Mouse (Mus musculus) cortical plate, adult 2 months (tissue): ENCODE results near the gene Ivns1abp. TPM values are rescaled to one million over a fixed set of nuclear protein-coding genes. Genes with fewer than 3 reads are reported as not detected.
"Not testable (repeated sequence)": the region's sequence is repeated elsewhere in the genome, so short reads cannot be mapped to it uniquely, and the experiment has no call there.

Source experiments
- H3K27ac ChIP-seq: fragments of 200-500 bp; 2 replicates; pipeline ENCODE4 v1.5.1; 2012; ENCODE audit warnings: low read length, control low read depth, inconsistent platforms; ENCODE audit not compliant: insufficient read depth
- H3K4me1 ChIP-seq: fragments of 200-500 bp; 2 replicates; pipeline ENCODE4 v1.6.1; 2011; ENCODE audit warnings: low read length; ENCODE audit not compliant: control insufficient read depth, insufficient read depth
- H3K4me3 ChIP-seq: fragments of 200-500 bp; 2 replicates; pipeline ENCODE4 v1.5.1; 2011; ENCODE audit warnings: mild to moderate bottlenecking, low read length, control low read depth; ENCODE audit not compliant: insufficient read depth
- CTCF ChIP-seq: fragments of 200-500 bp; IDR thresholded peaks from 2 replicates; pipeline ENCODE4 v1.5.1; 2011; ENCODE audit warnings: mild to moderate bottlenecking, control low read depth, low read length; ENCODE audit not compliant: insufficient read depth; ENCODE audit errors: extremely low read depth
- POLR2A ChIP-seq: fragments of 200-500 bp; IDR thresholded peaks from 2 replicates; pipeline ENCODE4 v1.6.1; 2011; ENCODE audit warnings: mild to moderate bottlenecking, low read length, control low read depth; ENCODE audit not compliant: insufficient read depth; ENCODE audit errors: extremely low read depth
- polyA plus RNA-seq: library from polyadenylated mRNA; depleted of rRNA; stranded (reverse); fragments of >200 nt; gene quantifications from 2 replicates; pipeline ENCODE4 v1.2.3, GENCODE M21; 2012; rRNA removed

Ivns1abp gene
- polyA plus RNA-seq = 124 and 131 TPM in 2 replicates

GRCm38 (mm10) chr1:151344283-151345108 lies at the start of gene Ivns1abp:
TSS of gene Ivns1abp (plus strand) at chr1:151344477.
- Histone ChIP-seq H3K4me1 (peaks cover 3% of the 10 kb centered on the region; the same call in 1 of the 2 replicates), H3K27ac (peak within 1 kb of the TSS; percentile 79), H3K4me3 (peak within 1 kb of the TSS; percentile 71)
- TF ChIP-seq POLR2A = peak; percentile 71
- no peak for TF ChIP-seq CTCF

DNA sequence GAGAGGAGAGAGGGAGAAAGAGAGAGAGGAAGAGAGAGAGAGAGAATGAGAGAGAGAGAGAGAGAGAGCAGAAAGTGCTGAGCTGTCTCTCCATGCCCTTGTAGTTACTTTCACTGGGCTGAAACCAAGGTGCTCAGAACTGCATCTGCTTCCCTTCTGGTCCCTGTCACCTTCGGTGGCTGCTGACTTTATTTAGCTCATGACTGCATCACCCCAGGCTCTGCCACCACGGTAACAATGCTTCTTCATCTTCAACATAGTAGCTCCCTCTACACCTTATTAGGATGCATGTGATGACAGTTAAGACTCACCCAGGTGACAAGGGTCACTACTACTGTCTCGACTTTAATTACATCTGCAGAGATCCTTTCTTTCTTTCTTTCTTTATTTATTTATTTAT lies 48.8 kb upstream of the Ivns1abp start:
- Histone ChIP-seq H3K4me3 (no peak overlapping the region), H3K27ac (no peak overlapping the region), H3K4me1 (no peaks in the 10 kb centered on the region)
- TF ChIP-seq POLR2A (no peak), CTCF (no peak)

DNA sequence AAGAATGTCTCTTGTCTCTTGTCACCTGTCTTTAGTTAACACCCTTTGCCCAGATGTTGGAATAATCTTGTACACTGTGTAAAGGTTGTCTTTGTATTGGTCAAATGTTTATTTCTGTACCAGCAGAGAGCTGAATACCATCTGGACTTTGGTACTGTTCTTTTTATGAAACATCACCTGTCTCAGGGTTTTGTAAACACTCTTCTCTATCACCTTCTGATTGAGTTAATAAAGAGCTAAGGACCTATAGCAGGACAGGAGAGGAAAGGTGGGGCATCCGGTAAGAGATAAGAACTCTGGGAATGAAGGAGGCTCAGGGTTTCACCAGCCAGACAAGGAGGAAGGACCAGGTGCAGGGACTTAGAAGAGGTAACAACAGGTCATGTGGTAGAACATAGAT lies 47.7 kb upstream of the Ivns1abp start:
- no peak for TF ChIP-seq POLR2A
- no peak for TF ChIP-seq CTCF
- no peak overlapping the region for H3K4me3 ChIP-seq
- no peak overlapping the region for H3K27ac ChIP-seq
- H3K4me1 ChIP-seq = peaks cover 2% of the 10 kb centered on the region

DNA sequence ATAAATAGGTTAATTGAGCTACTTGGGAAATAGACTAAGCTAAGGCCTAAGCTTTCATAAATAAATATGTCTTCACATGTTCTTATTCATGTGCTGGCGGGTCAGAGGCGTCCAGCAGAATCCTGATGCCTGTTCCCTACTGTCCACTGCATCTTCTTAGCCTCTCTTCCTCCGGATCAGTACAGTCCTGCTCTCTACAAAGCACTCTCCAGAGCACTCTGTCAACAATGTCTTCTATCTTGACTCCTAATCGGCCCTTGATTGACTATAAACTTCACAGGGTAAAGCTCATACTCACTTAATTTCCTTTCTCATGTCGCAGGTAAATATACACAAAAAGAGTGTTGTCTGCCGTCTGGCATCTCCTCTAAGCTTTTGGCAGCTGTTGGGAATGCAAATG lies 47.3 kb upstream of the Ivns1abp start:
- no peak overlapping the region for H3K4me3 ChIP-seq
- H3K27ac ChIP-seq = no peak overlapping the region
- peaks cover 2% of the 10 kb centered on the region for H3K4me1 ChIP-seq
- no peak for TF ChIP-seq POLR2A
- TF ChIP-seq CTCF = no peak

GRCm38 (mm10) chr1:151297596-151297995 lies 46.7 kb upstream of the Ivns1abp start:
- no peak overlapping the region for H3K27ac ChIP-seq
- H3K4me3 ChIP-seq = no peak overlapping the region
- peaks cover 5% of the 10 kb centered on the region for H3K4me1 ChIP-seq
- TF ChIP-seq CTCF (no peak), POLR2A (no peak)

DNA sequence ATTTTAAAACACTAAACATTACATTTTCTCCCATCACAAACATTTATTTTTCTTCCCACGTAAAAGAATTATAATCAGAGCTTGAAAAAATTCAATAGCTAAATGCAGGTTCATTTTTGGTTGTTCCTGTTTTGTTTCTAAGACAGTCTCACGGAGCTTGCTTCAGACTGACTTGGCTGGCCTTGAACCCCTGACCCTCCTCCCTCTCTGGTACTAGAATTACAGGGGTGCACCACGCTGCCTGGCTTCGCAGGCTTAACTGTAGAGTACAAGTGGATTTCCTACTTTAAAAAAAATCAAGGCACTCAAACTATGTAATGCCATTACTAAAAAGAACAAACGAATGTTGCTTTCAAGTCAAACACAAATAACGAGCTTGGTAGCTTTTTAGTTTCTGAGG lies 42.8 kb upstream of the Ivns1abp start:
- no peak overlapping the region for H3K27ac ChIP-seq

DNA sequence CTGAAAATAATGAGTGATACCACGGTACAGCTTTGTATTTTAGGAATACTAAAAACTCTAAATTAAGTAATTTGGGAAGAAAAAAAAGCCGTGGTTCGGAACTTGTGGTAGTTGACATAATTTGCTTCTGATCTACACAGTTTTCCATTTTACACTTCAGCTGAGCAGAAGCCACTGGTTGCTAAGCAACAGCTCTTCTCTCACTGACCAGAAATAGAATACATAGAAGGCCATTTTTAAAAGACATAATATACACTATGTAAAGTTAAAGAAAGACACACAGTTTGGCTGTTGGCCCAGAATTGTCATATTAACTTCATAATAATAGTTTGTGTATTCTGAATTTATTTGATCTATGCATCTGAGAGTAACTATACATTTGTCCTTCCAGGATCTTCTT lies 42.4 kb upstream of the Ivns1abp start:
- peaks cover 5% of the 10 kb centered on the region for H3K4me1 ChIP-seq
- H3K27ac ChIP-seq = no peak overlapping the region
- no peak overlapping the region for H3K4me3 ChIP-seq
- no peak for TF ChIP-seq POLR2A
- no peak for TF ChIP-seq CTCF

More for the DNA sequence above, 42.8 kb upstream of the Ivns1abp start:
- no peak overlapping the region for H3K4me3 ChIP-seq
- no peak for TF ChIP-seq CTCF
- TF ChIP-seq POLR2A = no peak
- H3K4me1 ChIP-seq = peaks cover 5% of the 10 kb centered on the region

DNA sequence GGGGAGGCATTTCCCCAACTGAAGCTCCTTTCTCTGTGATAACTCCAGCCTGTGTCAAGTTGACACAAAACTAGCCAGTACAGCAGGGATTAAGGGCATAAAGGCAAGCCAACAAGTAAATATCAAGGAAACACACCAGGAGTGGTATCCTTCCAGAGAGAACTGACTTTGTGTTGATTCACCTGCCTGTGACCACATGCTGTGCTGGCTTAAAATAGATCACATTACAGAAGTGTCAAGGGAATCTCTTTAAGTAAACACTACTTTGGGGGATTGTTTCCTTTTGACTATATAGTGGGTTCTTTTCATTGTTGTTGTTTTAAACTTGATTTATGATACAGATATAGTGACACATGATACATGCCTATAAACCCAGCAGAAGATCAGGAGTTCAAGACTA lies 41.0 kb upstream of the Ivns1abp start:
- Histone ChIP-seq H3K27ac (no peak overlapping the region), H3K4me3 (no peak overlapping the region), H3K4me1 (peaks cover 5% of the 10 kb centered on the region)
- TF ChIP-seq CTCF (no peak), POLR2A (no peak)

DNA sequence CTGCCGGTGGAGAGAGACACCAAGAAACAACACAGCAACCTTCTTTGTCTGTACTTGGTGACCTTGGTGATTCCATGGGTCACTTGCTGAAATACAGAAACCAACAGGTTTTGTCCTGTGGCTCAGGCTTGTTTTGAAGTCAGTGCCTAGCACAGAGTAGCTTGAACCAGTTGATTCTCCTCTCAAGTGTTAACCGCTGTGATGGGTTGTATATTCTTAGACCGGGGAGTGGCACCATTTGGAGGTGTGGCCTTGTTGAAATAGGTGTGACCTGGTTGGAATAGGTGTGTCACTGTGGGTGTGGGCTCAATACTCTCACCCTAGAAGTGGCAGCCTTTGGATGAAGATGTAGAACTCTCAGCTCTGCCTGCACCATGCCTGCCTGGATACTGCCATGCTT lies 39.3 kb upstream of the Ivns1abp start:
- not testable (repeated sequence) for H3K4me3 ChIP-seq, H3K27ac ChIP-seq, H3K4me1 ChIP-seq

- Histone ChIP-seq H3K4me1 (peaks cover 3% of the 10 kb centered on the region; the same call in 1 of the 2 replicates), H3K4me3 (no peak overlapping the region), H3K27ac (no peak overlapping the region)
- TF ChIP-seq POLR2A (no peak), CTCF (no peak)
Observed at GRCm38 (mm10) chr1:151307059-151307458, 37.2 kb upstream of the Ivns1abp start.
